Mouse (Mus musculus): ENCODE measurements at regions not wholly inside any gene's neighbourhood (a gene's known extent, or its start where the extent isn't known, plus 50 kb on each side); places are given as distances from the start of the nearest gene placed in this dataset.

DNA sequence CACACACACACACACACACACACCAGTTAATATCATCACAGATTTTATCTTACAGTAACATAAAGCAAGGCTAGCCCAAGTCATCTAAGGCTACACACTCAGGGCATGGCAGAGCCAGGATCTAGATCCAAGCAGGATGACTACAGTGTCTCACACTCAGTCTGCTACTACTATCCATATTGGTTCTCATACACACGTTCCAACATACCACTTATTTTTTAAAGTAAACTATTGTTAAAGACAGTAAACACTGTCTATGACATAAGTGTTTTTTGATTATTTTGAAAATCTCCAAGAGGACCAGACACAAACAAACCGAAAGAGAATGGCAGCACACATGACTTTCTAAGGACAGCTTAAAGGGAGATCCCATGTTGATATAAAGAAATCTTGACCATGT is 306.3 kb downstream of the Gm11361 start:
- DNase-seq: no peak

DNA sequence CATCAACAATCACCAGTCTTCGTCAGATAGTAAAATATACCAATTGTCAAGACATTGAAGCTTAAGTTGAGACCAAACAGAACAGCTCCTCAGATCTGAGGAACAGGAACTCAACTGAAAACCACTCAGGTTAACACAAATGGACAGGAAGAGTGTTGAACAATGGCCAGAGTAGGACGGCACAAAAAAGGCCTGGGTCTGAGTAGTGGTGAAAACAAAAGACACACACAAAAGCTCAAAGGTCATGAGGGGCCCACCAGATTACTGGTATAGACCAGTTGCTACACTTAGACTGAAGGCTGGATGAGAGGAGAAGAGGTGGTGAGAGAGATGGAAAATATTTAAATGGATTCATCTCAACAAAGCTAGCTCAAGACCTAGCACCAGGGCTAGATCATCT is 302.8 kb downstream of the Gm11361 start:
- no peak for DNase-seq

DNA sequence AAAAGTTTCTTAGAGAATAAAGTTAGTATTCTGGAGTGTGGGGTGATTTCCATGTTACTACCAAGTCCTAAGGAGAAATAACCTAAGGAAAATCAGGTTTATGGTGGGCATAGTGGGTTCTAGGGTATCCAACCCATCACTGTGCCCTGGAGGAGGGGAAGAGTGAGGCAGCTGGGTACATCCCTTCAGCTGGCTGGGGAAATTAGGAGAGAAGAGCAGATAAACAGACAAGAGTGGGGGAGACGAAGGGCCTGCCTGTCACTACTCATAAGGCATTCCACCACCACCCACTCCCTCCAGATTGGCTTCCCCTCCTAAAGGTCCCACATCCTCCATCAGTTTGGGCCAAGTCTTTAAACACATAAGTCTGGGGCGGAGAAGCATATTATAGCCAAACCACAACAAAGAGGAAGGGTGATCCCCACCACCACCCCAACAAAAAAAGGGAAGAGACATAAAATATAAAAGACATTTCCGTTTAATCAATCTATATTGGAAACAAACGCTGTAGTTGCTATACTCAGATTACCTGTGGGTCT is 299.8 kb downstream of the Gm11361 start:
- DNase-seq: no peak

DNA sequence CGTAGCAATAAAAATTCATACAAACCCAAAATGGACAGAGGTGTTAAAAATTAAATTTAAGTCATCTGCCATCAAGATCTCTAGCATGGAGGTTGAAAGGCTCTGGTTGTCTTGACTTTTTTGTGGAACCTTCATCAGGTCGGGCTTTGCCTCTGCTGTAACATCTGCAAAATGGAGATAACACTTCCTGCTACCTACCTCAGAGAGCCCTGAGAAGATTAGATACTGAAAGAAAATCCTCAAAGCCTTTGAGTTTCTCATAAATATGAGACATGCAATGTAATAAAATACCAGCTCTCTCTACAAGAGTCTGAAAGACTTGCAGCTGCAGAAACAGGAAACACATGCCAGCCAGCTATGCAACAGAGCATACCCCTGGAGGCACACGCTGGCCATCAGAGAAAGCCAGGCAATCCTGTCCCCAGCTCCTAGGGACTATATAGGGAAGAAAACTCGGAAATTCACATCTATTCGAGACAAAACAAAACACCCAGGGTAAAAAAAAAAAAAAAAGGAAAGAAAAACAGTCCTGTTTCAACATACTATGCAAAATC is 299.1 kb downstream of the Gm11361 start:
- DNase-seq: no peak

DNA sequence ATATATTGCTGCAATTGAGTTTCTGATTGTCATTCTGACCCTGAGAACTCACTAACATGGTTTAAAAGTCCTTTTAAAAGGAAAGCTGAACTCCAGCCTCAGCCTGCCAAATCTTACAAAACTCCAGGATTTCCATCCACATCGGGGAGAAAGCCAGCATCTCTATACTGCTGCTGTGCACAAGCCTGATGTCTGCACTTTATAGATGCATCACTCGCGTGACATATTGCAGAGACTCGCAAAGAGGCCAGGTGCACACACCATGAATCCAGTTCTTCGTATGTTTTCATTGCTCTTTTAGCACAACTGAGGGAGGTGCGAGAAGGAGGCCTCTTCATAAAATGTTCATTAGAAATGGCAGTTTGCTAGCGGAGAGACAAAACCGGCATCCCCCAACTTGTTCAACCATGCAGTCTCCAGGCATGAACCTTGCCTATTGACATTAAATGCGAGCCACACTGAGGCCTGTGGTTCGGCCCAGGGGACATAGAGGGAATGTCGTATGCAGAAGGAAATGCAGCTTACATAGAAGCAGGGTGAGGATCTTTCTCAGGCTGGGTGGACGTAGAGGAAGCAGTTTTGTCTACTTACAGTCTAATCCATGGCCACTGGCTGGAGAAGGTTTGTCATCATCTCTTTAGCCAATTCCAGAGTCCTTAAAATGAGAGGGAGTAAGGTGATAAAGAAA is 297.0 kb downstream of the Gm11361 start:
- no peak for DNase-seq

DNA sequence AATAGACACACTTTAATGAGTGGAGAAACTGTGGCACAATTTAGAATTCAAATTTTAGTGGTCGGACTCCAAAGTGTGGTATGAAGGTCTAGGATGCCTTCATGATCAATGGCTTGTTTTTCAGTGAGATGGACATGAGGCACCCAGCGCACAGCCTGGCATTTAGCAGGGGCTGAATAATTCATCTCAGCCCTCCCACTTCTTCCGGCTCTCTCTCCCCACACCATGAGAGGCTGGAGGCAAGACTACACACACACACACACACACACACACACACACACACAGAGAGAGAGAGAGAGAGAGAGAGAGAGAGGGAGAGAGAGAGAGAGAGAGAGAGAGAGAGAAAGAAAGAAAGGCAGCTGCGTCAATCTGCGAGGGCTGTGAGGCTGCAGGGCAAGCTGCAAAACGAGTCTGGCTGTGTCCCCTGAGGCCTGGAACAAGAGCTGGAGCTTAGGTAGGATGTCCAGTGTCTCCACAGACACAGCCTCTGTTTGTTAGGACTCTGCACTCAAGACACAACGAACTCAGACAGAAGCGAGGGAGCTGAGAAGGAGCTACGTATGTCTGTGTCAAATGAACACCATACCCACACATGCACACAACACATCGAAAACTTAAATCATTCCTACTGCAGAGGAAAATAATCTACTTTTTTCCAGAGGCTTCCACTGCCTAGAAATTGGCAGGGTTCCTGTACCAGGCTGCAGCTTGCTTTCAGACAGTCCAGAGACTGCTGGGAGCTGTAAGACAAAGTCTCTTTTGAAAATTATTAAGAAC is 295.8 kb downstream of the Gm11361 start:
- DNase-seq: no peak

DNA sequence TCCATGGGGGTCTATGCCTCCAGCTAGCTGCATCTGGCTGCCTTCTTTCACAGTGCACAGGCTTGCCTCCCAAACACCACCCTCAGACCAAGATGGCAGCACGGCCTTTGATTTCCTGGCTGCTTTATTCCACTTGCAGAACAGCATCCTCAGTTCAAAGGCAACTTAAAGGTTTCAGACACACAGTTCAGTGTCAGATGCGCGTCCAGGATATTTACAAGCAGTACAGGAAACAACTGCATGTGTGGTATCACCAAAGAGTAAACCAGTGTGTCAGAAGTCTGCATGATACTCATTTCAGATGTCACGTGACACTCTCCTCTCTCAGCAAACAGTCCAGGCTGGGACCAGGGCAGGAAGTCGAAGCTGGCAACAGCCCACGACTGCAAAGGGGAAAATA is 294.2 kb downstream of the Gm11361 start:
- DNase-seq: no peak

DNA sequence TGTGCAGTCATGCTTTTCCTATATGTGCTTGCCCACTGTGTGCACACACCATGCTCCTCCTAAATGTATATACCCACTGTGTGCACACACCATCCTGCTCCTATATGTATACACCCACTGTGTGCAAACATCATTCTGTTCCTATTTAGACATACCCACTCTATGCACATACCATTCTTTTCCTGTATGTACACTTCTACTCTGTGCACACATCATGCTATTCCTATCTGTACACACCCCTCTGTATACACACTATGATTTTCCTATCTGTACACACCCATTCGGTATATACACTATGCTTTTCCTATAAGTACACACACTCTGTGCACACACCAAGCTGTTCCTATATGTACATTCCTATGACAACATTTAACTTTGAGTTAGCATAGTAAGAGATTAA is 288.5 kb downstream of the Gm11361 start:
- DNase-seq: no peak

DNA sequence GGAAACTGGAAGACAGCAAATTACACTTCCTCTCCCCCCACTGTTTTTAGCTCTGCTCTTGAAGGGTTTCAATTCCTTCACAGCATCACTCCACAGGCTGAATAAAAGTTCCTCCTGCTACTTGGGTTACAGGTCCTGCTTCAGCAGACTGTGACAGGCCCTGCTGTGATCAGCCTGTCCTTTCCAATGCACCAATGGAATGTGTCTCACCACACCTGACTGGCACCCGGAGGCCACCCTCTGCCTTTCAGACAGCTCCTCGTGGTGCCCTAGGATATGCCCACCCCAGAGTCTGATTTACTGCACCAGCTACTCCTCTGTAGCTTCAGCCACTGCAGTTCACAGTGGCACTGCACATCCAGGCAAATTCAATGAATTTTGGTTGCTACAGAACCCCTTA is 288.0 kb downstream of the Gm11361 start:
- DNase-seq: peak in 1 of 2 experiments; percentile 3

DNA sequence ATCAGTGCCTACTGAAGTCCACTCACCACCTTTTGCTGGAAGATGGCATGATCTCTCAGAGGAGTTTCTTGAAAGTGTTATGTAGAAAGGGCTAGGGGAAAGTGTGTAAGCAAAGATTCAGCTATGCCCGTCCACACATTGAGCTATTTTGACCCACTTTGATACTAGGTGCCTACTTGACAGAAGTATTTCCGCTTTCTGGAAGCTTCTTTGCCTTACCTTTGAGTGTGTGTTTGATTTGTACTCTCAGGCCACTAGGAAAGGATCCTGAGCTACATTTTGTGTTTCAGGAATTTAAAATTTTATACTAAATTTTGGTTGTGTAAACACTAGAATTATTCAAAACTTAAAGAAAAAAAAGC is 287.5 kb downstream of the Gm11361 start:
- DNase-seq: no peak

DNA sequence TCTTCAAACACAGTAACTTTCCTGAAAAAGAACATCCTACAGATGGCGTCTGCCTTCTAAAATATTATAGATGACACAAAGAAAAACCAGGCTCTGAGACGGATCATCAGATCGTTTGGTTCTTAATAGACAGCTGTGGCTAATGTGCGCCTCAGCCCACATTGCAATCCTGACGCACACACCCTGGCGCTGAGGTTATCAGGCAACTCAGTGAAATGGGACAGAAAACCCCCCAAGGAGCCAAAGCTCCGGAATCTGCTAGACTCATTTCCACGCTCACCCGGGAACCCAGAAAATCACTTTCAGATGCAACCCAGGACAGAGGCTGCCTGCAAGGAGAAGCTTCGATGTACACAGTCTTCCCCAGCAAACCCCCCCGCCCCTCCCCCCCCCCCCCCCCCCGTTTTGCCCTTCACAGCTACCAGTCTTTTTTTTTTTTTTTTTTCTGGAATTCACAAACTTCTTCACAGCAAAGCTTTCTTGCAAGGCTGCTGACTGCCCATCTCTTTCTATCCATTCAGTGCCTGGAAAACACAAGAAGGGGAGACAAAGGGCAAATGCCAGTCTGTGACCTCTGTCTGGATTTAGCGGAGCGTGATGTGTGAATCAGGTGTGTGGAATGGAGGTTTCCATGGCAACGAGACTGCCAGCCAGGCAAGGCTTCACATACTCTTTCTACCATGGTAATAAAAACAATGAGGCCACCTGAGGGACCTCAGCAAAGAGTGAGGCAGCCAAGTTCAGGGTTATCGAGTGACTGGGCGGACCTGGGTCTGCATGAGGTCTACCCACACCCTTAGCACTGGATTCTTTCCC is 286.9 kb downstream of the Gm11361 start:
- peak; percentile 26 for DNase-seq

DNA sequence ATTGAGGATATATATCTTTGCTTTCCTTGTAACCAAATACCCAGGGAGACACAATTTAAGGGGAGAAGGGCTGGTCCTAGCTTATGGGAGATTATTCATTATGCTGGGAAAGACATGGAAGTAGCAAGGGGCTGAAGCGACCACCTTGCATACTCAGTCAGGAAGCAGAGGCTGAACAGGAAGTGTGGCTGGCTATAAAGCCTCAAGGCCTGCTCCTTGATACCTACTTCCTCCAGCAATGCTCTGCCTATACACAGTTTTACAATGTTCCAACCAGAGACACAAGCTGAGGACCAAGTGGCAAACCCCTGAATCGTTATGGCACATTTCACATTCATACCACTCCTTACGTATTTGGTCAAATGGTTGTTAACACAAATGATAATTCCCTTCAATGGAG is 284.3 kb downstream of the Gm11361 start:
- no peak for DNase-seq

DNA sequence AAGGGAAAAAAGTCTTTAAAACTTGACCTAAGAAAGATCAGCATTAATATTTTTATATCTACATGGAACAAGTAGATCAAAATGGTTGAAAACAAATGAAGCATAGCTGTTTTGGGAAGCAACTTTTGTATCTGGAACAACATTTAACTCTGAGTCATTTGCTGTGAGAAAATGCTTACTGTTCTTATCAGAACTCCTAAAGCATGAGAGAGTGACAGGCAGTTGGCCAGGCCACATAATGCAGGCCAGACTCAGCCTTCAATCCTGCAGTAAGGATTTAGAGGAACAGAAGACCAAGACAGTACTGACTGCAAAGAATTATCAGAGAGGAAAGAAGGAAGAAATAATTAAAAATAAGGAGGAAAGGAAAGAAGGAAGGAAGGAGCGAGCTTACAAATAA is 275.8 kb downstream of the Gm11361 start:
- no peak for DNase-seq

DNA sequence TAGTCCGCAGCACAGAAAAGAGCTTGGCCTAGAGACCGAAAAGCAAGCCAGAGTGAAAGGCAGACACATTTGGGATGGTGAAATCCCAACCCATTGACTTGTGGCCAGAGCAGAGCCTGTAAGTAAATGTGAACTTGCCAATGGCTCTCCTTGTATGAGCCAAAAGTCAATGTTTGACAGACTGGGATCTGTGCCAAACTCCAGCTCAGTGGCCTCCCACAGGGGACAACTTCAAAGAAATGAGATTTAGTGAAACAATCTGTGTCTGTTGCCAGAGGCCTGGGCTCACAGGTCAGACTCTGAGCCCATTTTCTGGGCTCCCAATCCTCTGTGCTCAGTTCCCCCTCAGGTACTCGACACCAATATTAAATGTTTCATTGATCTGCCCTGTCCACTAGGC is 274.9 kb downstream of the Gm11361 start:
- peak; percentile 19 to 28 for DNase-seq

DNA sequence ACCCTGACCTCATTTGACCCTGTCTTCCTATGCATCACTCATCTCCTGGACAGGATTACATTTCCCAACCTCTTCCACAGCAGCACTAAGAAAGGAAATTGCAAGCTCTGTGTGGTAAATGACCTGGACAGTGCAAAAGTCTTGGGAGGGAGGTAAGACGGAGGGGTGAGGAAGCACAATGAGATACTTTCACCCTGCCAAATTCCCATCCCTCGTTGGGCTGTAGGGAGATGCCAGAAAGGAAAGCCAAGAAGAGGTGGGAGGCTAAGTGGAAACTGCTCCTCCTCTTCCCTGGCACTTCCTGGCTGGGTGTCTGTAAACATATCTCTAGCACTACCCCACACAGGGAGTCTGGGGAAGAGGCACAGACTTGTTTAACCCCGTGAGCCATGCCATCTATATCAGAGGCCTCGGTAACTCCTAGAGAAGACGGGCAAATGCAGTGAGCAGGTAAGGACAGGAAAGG is 274.2 kb downstream of the Gm11361 start:
- DNase-seq: no peak

DNA sequence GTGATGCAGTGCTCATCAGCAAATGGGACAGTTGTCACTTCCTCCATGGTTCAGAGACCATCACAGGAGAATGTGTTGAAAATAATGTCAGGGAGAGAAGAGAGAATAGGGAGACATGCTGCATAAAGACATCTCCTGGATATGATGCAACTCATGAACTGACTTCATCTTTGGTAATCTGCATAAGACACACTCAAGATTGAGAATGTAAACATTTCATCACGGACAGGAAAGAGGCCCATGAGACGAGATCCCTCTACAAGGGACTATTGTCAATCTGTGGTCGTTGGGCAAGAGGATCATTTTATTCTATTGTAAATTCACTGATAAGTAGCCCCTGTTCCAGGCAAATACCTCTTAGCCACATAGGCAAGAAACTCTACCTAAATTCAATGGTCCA is 273.6 kb downstream of the Gm11361 start:
- no peak for DNase-seq

DNA sequence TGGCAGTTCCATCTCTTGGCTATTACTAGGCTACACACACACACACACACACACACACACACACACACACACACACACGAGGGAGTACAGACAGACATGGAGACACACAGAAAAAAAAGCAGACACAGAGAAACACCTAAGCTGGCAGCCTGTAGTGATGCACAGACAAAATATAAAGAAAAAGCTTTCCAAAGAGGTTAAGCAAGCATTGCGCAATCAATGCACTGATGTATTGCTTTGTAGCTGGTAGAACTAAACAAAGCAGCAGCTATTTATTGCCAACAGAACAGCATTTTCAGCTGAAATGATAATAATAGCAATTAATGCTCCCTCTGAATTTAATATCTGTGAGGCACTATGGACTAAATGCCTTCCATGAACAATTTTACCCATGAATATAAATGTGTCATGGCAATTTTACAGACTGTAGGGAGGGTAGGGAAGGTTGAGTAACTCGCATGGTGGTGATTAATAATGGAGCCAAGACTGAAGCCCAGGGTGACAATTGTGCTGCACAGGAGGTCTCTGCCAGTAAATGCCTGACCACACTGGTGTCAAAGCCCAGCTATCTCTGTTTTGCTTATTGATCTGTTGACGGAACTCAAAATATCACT is 271.7 kb downstream of the Gm11361 start:
- DNase-seq: no peak

DNA sequence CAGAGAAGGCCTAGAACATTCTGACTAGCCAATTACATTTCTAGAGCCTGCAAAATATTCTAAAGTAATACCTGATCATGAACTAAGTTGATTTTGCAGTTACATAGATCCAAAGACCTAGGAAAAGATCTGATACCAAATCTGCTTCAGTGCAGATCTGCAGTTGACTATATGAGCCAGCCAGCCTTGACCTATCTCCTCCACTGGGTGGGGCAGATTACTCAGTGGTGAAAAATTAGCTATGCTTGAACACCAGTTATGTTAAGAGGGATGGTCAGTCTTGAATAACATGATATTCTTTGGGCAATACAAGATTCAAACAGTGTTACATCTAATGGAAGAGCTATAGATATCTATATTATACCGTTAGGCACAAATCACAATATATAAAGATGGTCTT is 269.0 kb downstream of the Gm11361 start:
- no peak for DNase-seq

DNA sequence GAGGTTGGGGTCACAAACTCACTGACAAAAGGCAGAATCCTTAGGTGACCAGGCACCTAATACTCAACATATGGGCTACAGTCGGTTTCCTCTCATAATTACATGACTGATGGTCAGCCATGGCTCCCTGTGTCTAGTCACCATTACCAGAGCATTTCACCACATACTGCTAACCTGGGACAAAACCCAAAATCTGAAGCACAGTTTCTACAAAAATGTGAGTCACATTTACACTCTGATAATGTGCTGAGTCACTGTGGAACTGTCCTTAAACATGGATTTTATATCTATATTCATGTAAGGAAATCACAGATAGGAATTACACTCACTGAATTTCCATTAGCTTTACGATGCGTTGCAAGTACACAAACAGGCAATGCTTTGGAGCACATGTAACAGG is 267.1 kb downstream of the Gm11361 start:
- no peak for DNase-seq

DNA sequence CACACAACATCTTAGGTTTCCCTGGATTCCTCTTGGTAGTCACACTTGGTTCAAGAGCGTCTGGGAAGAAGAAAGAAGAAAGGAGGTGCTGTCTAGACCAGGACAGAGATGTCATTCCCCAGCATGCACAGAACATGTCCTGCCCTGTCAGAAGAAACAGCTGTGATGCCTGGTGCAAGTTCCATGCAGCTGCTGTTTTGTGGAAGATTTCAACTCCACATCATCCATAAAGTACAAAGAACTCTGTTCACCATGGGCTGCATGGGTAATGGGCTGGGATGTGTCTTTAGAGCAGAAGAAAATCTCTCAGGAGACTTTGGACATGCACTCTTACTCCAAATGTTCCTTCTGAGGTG is 262.8 kb downstream of the Gm11361 start:
- no peak for DNase-seq

DNA sequence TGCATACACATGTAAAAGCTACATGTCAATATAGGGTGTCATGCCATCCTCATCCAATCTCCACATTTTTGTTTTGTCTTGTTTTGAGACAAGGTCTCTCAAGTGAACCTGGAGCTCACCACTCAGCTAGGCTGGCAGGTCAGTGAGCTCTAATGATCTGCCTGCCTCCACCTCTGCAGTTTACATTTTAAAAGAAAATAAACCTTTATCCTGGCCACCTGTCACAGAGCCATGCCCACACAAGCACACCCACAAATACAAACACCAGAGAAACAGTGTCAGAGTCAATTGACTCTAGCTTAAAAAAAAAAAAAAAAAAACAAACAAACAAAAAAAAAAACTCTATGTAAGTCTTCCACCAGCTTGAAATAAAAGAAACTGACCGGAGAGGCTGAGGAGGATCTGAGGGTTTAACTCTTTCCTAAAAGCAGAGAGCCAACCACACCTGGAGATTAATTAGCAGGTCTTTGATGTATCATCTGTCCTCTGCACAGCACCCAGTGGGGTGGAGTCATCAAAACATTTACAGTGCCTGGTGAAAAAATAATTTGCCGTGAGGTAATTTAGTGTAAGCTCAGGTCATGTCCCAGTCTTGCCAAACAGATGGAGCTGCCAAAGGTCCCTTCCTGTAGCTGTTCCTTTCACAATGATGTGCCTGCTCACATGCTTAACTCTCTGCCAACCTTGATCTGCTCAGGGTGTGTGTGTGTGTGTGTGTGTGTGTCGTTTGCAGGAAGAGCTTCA is 262.2 kb downstream of the Gm11361 start:
- DNase-seq: peak in 1 of 2 experiments; percentile 5

DNA sequence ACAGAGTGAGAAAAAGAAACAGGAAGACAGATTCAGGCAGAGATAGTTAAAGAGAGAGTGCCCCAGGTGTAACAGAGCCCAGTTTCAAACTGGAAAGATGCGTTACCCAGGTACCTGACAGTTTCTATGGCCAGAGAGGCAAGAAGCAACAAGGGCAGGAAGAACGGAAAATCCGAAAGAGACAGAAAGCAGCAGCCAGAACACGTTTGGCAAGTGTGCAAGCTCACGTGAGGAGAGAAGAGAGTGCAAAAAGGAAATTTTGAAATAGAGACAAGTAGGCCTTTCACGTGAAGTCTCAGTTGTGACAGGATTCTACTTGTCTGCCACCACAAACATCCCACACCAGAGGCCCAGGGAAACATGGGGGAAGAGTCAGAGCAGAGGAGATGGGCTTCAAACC is 259.8 kb downstream of the Gm11361 start:
- DNase-seq: no peak

Measured in cerebellum, postnatal 25 days (tissue).